In the genomic region with DNA sequence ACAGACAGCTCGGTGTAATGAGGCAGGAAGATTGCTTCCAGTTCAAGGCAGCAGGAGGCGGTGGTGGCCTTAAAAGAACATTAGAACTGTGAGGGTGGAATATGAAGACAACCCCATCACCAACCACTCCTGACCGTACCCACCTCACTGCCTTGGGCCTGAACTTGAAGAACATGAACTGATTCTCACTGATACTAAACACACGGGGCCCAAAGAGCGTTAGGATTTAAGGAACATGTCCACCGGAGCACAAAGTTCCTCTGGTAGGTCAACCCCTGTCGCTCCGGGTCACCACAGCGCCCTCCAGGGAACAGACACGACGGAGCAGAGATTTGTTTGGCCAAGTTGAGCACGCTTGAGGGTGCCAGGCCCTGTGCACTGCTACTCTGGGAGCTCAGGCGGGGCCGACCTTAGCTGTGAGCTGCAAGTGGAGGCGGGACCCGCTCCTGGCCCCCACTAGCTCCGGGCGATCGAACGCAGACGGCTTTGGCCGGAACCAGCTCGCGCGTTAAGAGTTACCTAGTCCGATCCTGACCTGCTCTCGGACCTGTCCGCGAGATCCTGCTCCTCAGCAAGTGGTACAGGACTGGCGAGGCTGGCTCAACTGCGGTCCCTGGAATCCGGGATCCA, we compare ENCODE assay signal across 8 mouse cellular contexts. TPM values are rescaled to one million over a fixed set of nuclear protein-coding genes. Genes with fewer than 3 reads are reported as not detected.
A peak's percentile ranks its signal among the peaks of the same experiment; 100 is the strongest.
DNase-seq lines count a peak whose midpoint lies in the region; ATAC-seq and TF ChIP-seq lines count a peak whose summit lies in the region.

No protein-coding gene starts in this region.

- DNase-seq in gastrocnemius, adult 18-20 months (ENCODE audit: low spot score), result peak; percentile 76
- no peak for DNase-seq in gastrocnemius, postnatal 4 days (ENCODE audit: low spot score in 2 of 2)
- peak; percentile 91 for DNase-seq in ZHBTc4 (ENCODE audit: low read depth, low spot score)
- no peak for DNase-seq in forebrain, embryonic 10.5 days (ENCODE audit: extremely low spot score, low spot score)
- DNase-seq in hindbrain, embryonic 11.5 days (ENCODE audit: low spot score), result no peak
- peak; percentile 86 for DNase-seq in liver, adult 2 months (ENCODE audit: extremely low read depth, low read depth, low spot score)
- DNase-seq in midbrain, postnatal 0 days (ENCODE audit: low spot score), result peak; percentile 62
- DNase-seq in thymus, postnatal 0 days (ENCODE audit: low spot score), result peak; percentile 58

- no peaks in the 10 kb centered on the region for H3K9me3 ChIP-seq in forebrain, embryonic 10.5 days
- H3K9me3 ChIP-seq in hindbrain, embryonic 11.5 days (ENCODE audit: control insufficient read depth, low read length), result no peaks in the 10 kb centered on the region
- no peaks in the 10 kb centered on the region for H3K9me3 ChIP-seq in midbrain, postnatal 0 days (ENCODE audit: low read length)

- H3K4me3 ChIP-seq in forebrain, embryonic 10.5 days, result peak overlapping the region; percentile 74
- H3K4me3 ChIP-seq in hindbrain, embryonic 11.5 days (ENCODE audit: low read depth, low read length), result peak overlapping the region; percentile 80
- H3K4me3 ChIP-seq in liver, adult 2 months (ENCODE audit: insufficient read depth, low read depth, low read length), result peak overlapping the region; percentile 87
- peak overlapping the region; percentile 73 for H3K4me3 ChIP-seq in midbrain, postnatal 0 days (ENCODE audit: low read depth, low read length)

- peak; percentile 85 for ATAC-seq in hindbrain, embryonic 11.5 days (ENCODE audit: low FRiP score)
- ATAC-seq in midbrain, postnatal 0 days (ENCODE audit: low FRiP score), result peak; percentile 85; the same call in 1 of the 2 replicates

- under 1% methylated on average over 32 of the region's 32 CpGs for WGBS in forebrain, embryonic 10.5 days
- WGBS in hindbrain, embryonic 11.5 days, result under 1% methylated on average over 32 of the region's 32 CpGs
- WGBS in liver, adult 2 months, result under 1% methylated on average over 32 of the region's 32 CpGs
- under 1% methylated on average over 31 of the region's 32 CpGs for WGBS in midbrain, postnatal 0 days

- H3K79me2 ChIP-seq in liver, adult 2 months (ENCODE audit: control insufficient read depth, insufficient read depth, low read length), result peaks cover 16% of the 10 kb centered on the region; the same call in 1 of the 2 replicates

- TF ChIP-seq POLR2A in liver, adult 2 months (IDR thresholded peaks at IDR 0.05; ENCODE audit: extremely low read depth, insufficient read depth, low read length), result 0 out of 2 replicates have a peak, but pooled peaks have one; percentile 42

- peak overlapping the region; percentile 77 for H3K4me2 ChIP-seq in hindbrain, embryonic 11.5 days (replicated peaks; ENCODE audit: low read depth, low read length)
- peak overlapping the region; percentile 77 for H3K4me2 ChIP-seq in midbrain, postnatal 0 days (ENCODE audit: low read depth, low read length, poor library complexity, severe bottlenecking)

- peak overlapping the region; percentile 70 for H3K9ac ChIP-seq in hindbrain, embryonic 11.5 days (ENCODE audit: low read depth, low read length)
- H3K9ac ChIP-seq in liver, adult 2 months (ENCODE audit: low read depth, low read length), result peak overlapping the region; percentile 81
- H3K9ac ChIP-seq in midbrain, postnatal 0 days (replicated peaks; ENCODE audit: low read length, poor library complexity, severe bottlenecking), result peak overlapping the region; percentile 78

- TF ChIP-seq CTCF in liver, adult 2 months (IDR thresholded peaks at IDR 0.05; ENCODE audit: low read depth, low read length), result peak; percentile 62
- TF ChIP-seq CTCF in midbrain, postnatal 0 days (IDR thresholded peaks at IDR 0.05), result peak; percentile 64

- H3K36me3 ChIP-seq in forebrain, embryonic 10.5 days (replicated peaks), result no peaks in the 10 kb centered on the region
- no peaks in the 10 kb centered on the region for H3K36me3 ChIP-seq in hindbrain, embryonic 11.5 days (ENCODE audit: control insufficient read depth, insufficient read depth, low read length)
- H3K36me3 ChIP-seq in liver, adult 2 months (ENCODE audit: control insufficient read depth, insufficient read depth, low read length), result no peaks in the 10 kb centered on the region
- no peaks in the 10 kb centered on the region for H3K36me3 ChIP-seq in midbrain, postnatal 0 days (ENCODE audit: insufficient read depth, low read length)

- peak overlapping the region; percentile 86 for H3K27ac ChIP-seq in forebrain, embryonic 10.5 days
- peak overlapping the region; percentile 65 for H3K27ac ChIP-seq in hindbrain, embryonic 11.5 days (ENCODE audit: low read depth, low read length)
- peak overlapping the region; percentile 89 for H3K27ac ChIP-seq in liver, adult 2 months (replicated peaks; ENCODE audit: insufficient read depth, low read depth, low read length)
- H3K27ac ChIP-seq in midbrain, postnatal 0 days (ENCODE audit: low read depth, low read length), result peak overlapping the region; percentile 86

- no peaks in the 10 kb centered on the region for H3K27me3 ChIP-seq in forebrain, embryonic 10.5 days (ENCODE audit: poor library complexity, severe bottlenecking)
- H3K27me3 ChIP-seq in hindbrain, embryonic 11.5 days (ENCODE audit: control insufficient read depth, insufficient read depth, low read length), result no peaks in the 10 kb centered on the region
- H3K27me3 ChIP-seq in liver, adult 2 months (ENCODE audit: control insufficient read depth, insufficient read depth, low read length), result no peaks in the 10 kb centered on the region
- H3K27me3 ChIP-seq in midbrain, postnatal 0 days (ENCODE audit: insufficient read depth, low read length), result no peaks in the 10 kb centered on the region

- peaks cover 21% of the 10 kb centered on the region for H3K4me1 ChIP-seq in forebrain, embryonic 10.5 days
- no peaks in the 10 kb centered on the region; the same call in 1 of the 2 replicates for H3K4me1 ChIP-seq in hindbrain, embryonic 11.5 days (replicated peaks; ENCODE audit: control insufficient read depth, insufficient read depth, low read length)
- H3K4me1 ChIP-seq in liver, adult 2 months (ENCODE audit: control insufficient read depth, insufficient read depth, low read length), result peaks cover 5% of the 10 kb centered on the region; the same call in 1 of the 2 replicates
- 0 out of 2 replicates have a peak, but pooled peaks cover 5% of the 10 kb centered on the region for H3K4me1 ChIP-seq in midbrain, postnatal 0 days (ENCODE audit: insufficient read depth, low read length)

RNA-seq across cellular contexts. Expression of a gene that starts 0.5 kb away (rescaled TPM):
- total RNA-seq in gastrocnemius, adult 18-20 months (2021), result 10 to 100 TPM; 76.7 to 85.3 TPM
- total RNA-seq in gastrocnemius, postnatal 4 days (2021), result 10 to 100 TPM; 50.2 to 55.7 TPM
- polyA plus RNA-seq in forebrain, embryonic 10.5 days (2016; fragmentation: Nextera tagmentation; extraction: Ambion mirVana), result 24.4 and 25.1 TPM in 2 replicates
- polyA plus RNA-seq in hindbrain, embryonic 11.5 days (2014; fragmentation: Nextera tagmentation; extraction: Ambion mirVana), result 18.7 and 20.1 TPM in 2 replicates
- 12.6 and 19.5 TPM in 2 replicates for total RNA-seq in liver, adult 2 months (2014; rRNA removed)
- 50.8 and 54.0 TPM in 2 replicates for polyA plus RNA-seq in liver, adult 2 months (2012; rRNA removed)
- 24.6 and 31.5 TPM in 2 replicates for total RNA-seq in midbrain, postnatal 0 days (2014; rRNA removed)
- 32.4 and 33.8 TPM in 2 replicates for polyA plus RNA-seq in midbrain, postnatal 0 days (2015; fragmentation: Nextera tagmentation; extraction: Ambion mirVana)
- 9.0 and 9.3 TPM in 2 replicates for polyA plus RNA-seq in thymus, postnatal 0 days (2015; fragmentation: Nextera tagmentation; extraction: Ambion mirVana)

RNA-seq across cellular contexts. Expression of a gene that starts 9.1 kb away (rescaled TPM):
- 10 to 100 TPM in 1 of 2 experiments, 1 to 10 TPM in 1; 9.6 to 11.6 TPM for total RNA-seq in gastrocnemius, adult 18-20 months (2021)
- total RNA-seq in gastrocnemius, postnatal 4 days (2021), result 10 to 100 TPM; 33.6 to 43.9 TPM
- polyA plus RNA-seq in forebrain, embryonic 10.5 days (2016; fragmentation: Nextera tagmentation; extraction: Ambion mirVana), result 116 and 135 TPM in 2 replicates
- polyA plus RNA-seq in hindbrain, embryonic 11.5 days (2014; fragmentation: Nextera tagmentation; extraction: Ambion mirVana), result 131 and 133 TPM in 2 replicates
- total RNA-seq in liver, adult 2 months (2014; rRNA removed), result 17.8 and 18.2 TPM in 2 replicates
- 8.8 and 15.4 TPM in 2 replicates for polyA plus RNA-seq in liver, adult 2 months (2012; rRNA removed)
- 90.6 and 110 TPM in 2 replicates for total RNA-seq in midbrain, postnatal 0 days (2014; rRNA removed)
- 82.3 and 95.2 TPM in 2 replicates for polyA plus RNA-seq in midbrain, postnatal 0 days (2015; fragmentation: Nextera tagmentation; extraction: Ambion mirVana)
- polyA plus RNA-seq in thymus, postnatal 0 days (2015; fragmentation: Nextera tagmentation; extraction: Ambion mirVana), result 84.9 and 86.3 TPM in 2 replicates

RNA-seq across cellular contexts. Expression of a gene that starts 36.0 kb away (rescaled TPM):
- 1 to 10 TPM; 1.2 to 1.4 TPM for total RNA-seq in gastrocnemius, adult 18-20 months (2021)
- 1 to 10 TPM; 3.7 to 4.2 TPM for total RNA-seq in gastrocnemius, postnatal 4 days (2021)
- 6.6 and 6.7 TPM in 2 replicates for polyA plus RNA-seq in forebrain, embryonic 10.5 days (2016; fragmentation: Nextera tagmentation; extraction: Ambion mirVana)
- 9.9 and 10.0 TPM in 2 replicates for polyA plus RNA-seq in hindbrain, embryonic 11.5 days (2014; fragmentation: Nextera tagmentation; extraction: Ambion mirVana)
- not detected in 2 replicates for total RNA-seq in liver, adult 2 months (2014; rRNA removed)
- 0.09 TPM in 1 of 2 replicates, not detected in the other for polyA plus RNA-seq in liver, adult 2 months (2012; rRNA removed)
- total RNA-seq in midbrain, postnatal 0 days (2014; rRNA removed), result 223 and 246 TPM in 2 replicates
- polyA plus RNA-seq in midbrain, postnatal 0 days (2015; fragmentation: Nextera tagmentation; extraction: Ambion mirVana), result 342 and 387 TPM in 2 replicates
- polyA plus RNA-seq in thymus, postnatal 0 days (2015; fragmentation: Nextera tagmentation; extraction: Ambion mirVana), result 0.92 and 1.4 TPM in 2 replicates

RNA-seq across cellular contexts. Expression of a gene that starts 40.8 kb away (rescaled TPM):
- under 1 TPM; 0.48 to 0.66 TPM for total RNA-seq in gastrocnemius, adult 18-20 months (2021)
- total RNA-seq in gastrocnemius, postnatal 4 days (2021), result 1 to 10 TPM in 1 of 2 experiments, under 1 TPM in 1; 0.65 to 1.3 TPM
- 1.1 and 2.1 TPM in 2 replicates for polyA plus RNA-seq in forebrain, embryonic 10.5 days (2016; fragmentation: Nextera tagmentation; extraction: Ambion mirVana)
- 1.0 and 2.6 TPM in 2 replicates for polyA plus RNA-seq in hindbrain, embryonic 11.5 days (2014; fragmentation: Nextera tagmentation; extraction: Ambion mirVana)
- 0.09 and 0.40 TPM in 2 replicates for total RNA-seq in liver, adult 2 months (2014; rRNA removed)
- 0.22 and 0.25 TPM in 2 replicates for polyA plus RNA-seq in liver, adult 2 months (2012; rRNA removed)
- total RNA-seq in midbrain, postnatal 0 days (2014; rRNA removed), result 25.0 and 29.6 TPM in 2 replicates
- polyA plus RNA-seq in midbrain, postnatal 0 days (2015; fragmentation: Nextera tagmentation; extraction: Ambion mirVana), result 18.0 and 18.7 TPM in 2 replicates
- 0.14 and 0.27 TPM in 2 replicates for polyA plus RNA-seq in thymus, postnatal 0 days (2015; fragmentation: Nextera tagmentation; extraction: Ambion mirVana)

RNA-seq across cellular contexts. Expression of a gene that starts 44.7 kb away (rescaled TPM):
- not detected for total RNA-seq in gastrocnemius, adult 18-20 months (2021)
- total RNA-seq in gastrocnemius, postnatal 4 days (2021), result under 1 TPM in 1 of 2 experiments, not detected in 1; 0.21 TPM
- polyA plus RNA-seq in forebrain, embryonic 10.5 days (2016; fragmentation: Nextera tagmentation; extraction: Ambion mirVana), result 1.5 and 1.9 TPM in 2 replicates
- polyA plus RNA-seq in hindbrain, embryonic 11.5 days (2014; fragmentation: Nextera tagmentation; extraction: Ambion mirVana), result 0.27 and 0.46 TPM in 2 replicates
- 1.6 and 6.0 TPM in 2 replicates for total RNA-seq in liver, adult 2 months (2014; rRNA removed)
- not detected in 2 replicates for polyA plus RNA-seq in liver, adult 2 months (2012; rRNA removed)
- total RNA-seq in midbrain, postnatal 0 days (2014; rRNA removed), result not detected in 2 replicates
- polyA plus RNA-seq in midbrain, postnatal 0 days (2015; fragmentation: Nextera tagmentation; extraction: Ambion mirVana), result 0.13 TPM in 1 of 2 replicates, not detected in the other
- not detected in 2 replicates for polyA plus RNA-seq in thymus, postnatal 0 days (2015; fragmentation: Nextera tagmentation; extraction: Ambion mirVana)

Comparison
In these comparisons a context has a peak if more than half of its experiments do, and no peak if none do; other contexts are left out.
1. DNase-seq: peak in gastrocnemius, adult 18-20 months (single experiment), ZHBTc4 (single experiment), liver, adult 2 months (single experiment), midbrain, postnatal 0 days (single experiment) and thymus, postnatal 0 days (single experiment); none in gastrocnemius, postnatal 4 days (0 of 2), forebrain, embryonic 10.5 days (single experiment) and hindbrain, embryonic 11.5 days (single experiment).
2. RNA of a gene that starts 36.0 kb away (polyA plus RNA-seq): 342 to 387 TPM in midbrain, postnatal 0 days; 9.9 to 10.0 TPM in hindbrain, embryonic 11.5 days, 6.6 to 6.7 TPM in forebrain, embryonic 10.5 days, 0.92 to 1.4 TPM in thymus, postnatal 0 days and 0.09 TPM in liver, adult 2 months; every median in the first group is over 10 times any median in the second.
3. Peak in every context shown above with its lines, with median percentiles within 50 percentile points of each other: H3K27ac ChIP-seq, H3K4me3 ChIP-seq and H3K9ac ChIP-seq.